Mouse (Mus musculus) embryonic facial prominence, embryonic 14.5 days (tissue): ENCODE measurements at regions not wholly inside any gene's neighbourhood (a gene's known extent, or its start where the extent isn't known, plus 50 kb on each side); places are given as distances from the start of the nearest gene placed in this dataset.
A peak's percentile ranks its signal among the peaks of the same experiment; 100 is the strongest.

Experiments
- ATAC-seq: fragments of 200-750 bp; cut with Nextera tagmentation; 2 replicates; pipeline ENCODE4 v1.8.0; 2017; ENCODE audit warnings: low read depth, moderate number of reproducible peaks, moderate TSS enrichment
- DNase-seq: peaks from one replicate; pipeline ENCODE4 v3.0.0-alpha.2; 2015; ENCODE audit warnings: low spot score
- H3K27ac ChIP-seq: fragments of 300-500 bp; sonication (generic); replicated peaks from 2 replicates; pipeline ENCODE4 v1.5.1; 2014; ENCODE audit warnings: low read depth, mild to moderate bottlenecking, low read length, moderate library complexity
- H3K27me3 ChIP-seq: fragments of 300-500 bp; sonication (generic); replicated peaks from 2 replicates; pipeline ENCODE4 v1.6.1; 2014; ENCODE audit warnings: low read length; ENCODE audit not compliant: control insufficient read depth, insufficient read depth
- H3K36me3 ChIP-seq: fragments of 300-500 bp; sonication (generic); 2 replicates; pipeline ENCODE4 v1.6.1; 2014; ENCODE audit warnings: low read length, mixed read lengths; ENCODE audit not compliant: control insufficient read depth, insufficient read depth
- H3K4me1 ChIP-seq: fragments of 300-500 bp; sonication (generic); 2 replicates; pipeline ENCODE4 v1.6.1; 2014; ENCODE audit warnings: antibody characterized with exemption, low read length; ENCODE audit not compliant: control insufficient read depth, insufficient read depth
- H3K4me2 ChIP-seq: fragments of 300-500 bp; sonication (generic); 2 replicates; pipeline ENCODE4 v1.6.1; 2014; ENCODE audit warnings: low read depth, mild to moderate bottlenecking, low read length, moderate library complexity, mixed read lengths
- H3K4me3 ChIP-seq: fragments of 300-500 bp; sonication (generic); 2 replicates; pipeline ENCODE4 v1.5.1; 2014; ENCODE audit warnings: low read depth, mild to moderate bottlenecking, low read length
- H3K9ac ChIP-seq: fragments of 300-500 bp; sonication (generic); 2 replicates; pipeline ENCODE4 v1.6.1; 2014; ENCODE audit warnings: low read depth, mild to moderate bottlenecking, low read length, moderate library complexity, mixed read lengths
- H3K9me3 ChIP-seq: fragments of 300-500 bp; sonication (generic); 2 replicates; pipeline ENCODE4 v1.6.1; 2016; ENCODE audit warnings: low read length; ENCODE audit not compliant: control insufficient read depth
- WGBS: fragments of 180-500 bp; shearing (Covaris S2); extraction: QIAGEN DNeasy Blood & Tissue Kit; methylation state at CpG from one replicate; pipeline ENCODE4 v1.1.7; 2014; 5-methylcytosine and 5-hydroxymethylcytosine counted together

- no peak overlapping the region for H3K27ac ChIP-seq
- no peaks in the 10 kb centered on the region for H3K9me3 ChIP-seq
- no peaks in the 10 kb centered on the region for H3K4me1 ChIP-seq
- H3K4me3 ChIP-seq, result no peak overlapping the region
- WGBS, result 23% methylated on average over 4 of the region's 4 CpGs
- no peak for ATAC-seq
- DNase-seq, result no peak
- no peaks in the 10 kb centered on the region for H3K36me3 ChIP-seq
- H3K9ac ChIP-seq, result no peak overlapping the region
- no peak overlapping the region for H3K4me2 ChIP-seq
- H3K27me3 ChIP-seq, result no peaks in the 10 kb centered on the region
Measured at GRCm38 (mm10) chr10:31076948-31077347, 234.3 kb upstream of the Hey2 start.

- no peak for DNase-seq
- no peak for ATAC-seq
- no peaks in the 10 kb centered on the region for H3K27me3 ChIP-seq
Measured at GRCm38 (mm10) chr10:31076415-31076814, 233.8 kb upstream of the Hey2 start.

GRCm38 (mm10) chr10:31074004-31074645 lies 231.5 kb upstream of the Hey2 start:
- no peaks in the 10 kb centered on the region for H3K4me1 ChIP-seq
- H3K4me2 ChIP-seq, result no peak overlapping the region
- DNase-seq (no peak), ATAC-seq (no peak)
- H3K27me3 ChIP-seq, result no peaks in the 10 kb centered on the region
- H3K27ac ChIP-seq, result no peak overlapping the region
- no peaks in the 10 kb centered on the region for H3K36me3 ChIP-seq
- WGBS, result 69% methylated on average over 4 of the region's 4 CpGs
- H3K9me3 ChIP-seq, result no peaks in the 10 kb centered on the region
- no peak overlapping the region for H3K4me3 ChIP-seq
- no peak overlapping the region for H3K9ac ChIP-seq

More at GRCm38 (mm10) chr10:31076415-31076814, 233.8 kb upstream of the Hey2 start:
- Histone ChIP-seq H3K4me3 (no peak overlapping the region), H3K9ac (no peak overlapping the region), H3K4me1 (no peaks in the 10 kb centered on the region), H3K36me3 (no peaks in the 10 kb centered on the region), H3K27ac (no peak overlapping the region), H3K4me2 (no peak overlapping the region), H3K9me3 (no peaks in the 10 kb centered on the region)
- WGBS, result 67% methylated on average over 8 of the region's 8 CpGs

- Histone ChIP-seq H3K36me3 (no peaks in the 10 kb centered on the region), H3K27me3 (no peaks in the 10 kb centered on the region), H3K4me2 (no peak overlapping the region), H3K27ac (no peak overlapping the region), H3K9me3 (no peaks in the 10 kb centered on the region), H3K4me1 (no peaks in the 10 kb centered on the region), H3K9ac (no peak overlapping the region), H3K4me3 (no peak overlapping the region)
- no peak for ATAC-seq
- no peak for DNase-seq
Measured at GRCm38 (mm10) chr10:31068668-31069223, 226.1 kb upstream of the Hey2 start.

- no peak for ATAC-seq
- H3K4me1 ChIP-seq, result no peaks in the 10 kb centered on the region
- H3K9me3 ChIP-seq, result no peaks in the 10 kb centered on the region
Measured at GRCm38 (mm10) chr10:31062732-31063131, 220.1 kb upstream of the Hey2 start.

GRCm38 (mm10) chr10:31053260-31053659 lies 210.7 kb upstream of the Hey2 start:
- Histone ChIP-seq H3K4me1 (no peaks in the 10 kb centered on the region), H3K27ac (no peak overlapping the region), H3K9me3 (no peaks in the 10 kb centered on the region), H3K27me3 (no peaks in the 10 kb centered on the region), H3K36me3 (no peaks in the 10 kb centered on the region), H3K4me3 (no peak overlapping the region), H3K9ac (no peak overlapping the region), H3K4me2 (no peak overlapping the region)
- DNase-seq, result no peak
- WGBS, result 85% methylated on average over 8 of the region's 8 CpGs
- ATAC-seq, result no peak

More at GRCm38 (mm10) chr10:31062732-31063131, 220.1 kb upstream of the Hey2 start:
- H3K4me3 ChIP-seq, result no peak overlapping the region
- no peak overlapping the region for H3K9ac ChIP-seq
- H3K27me3 ChIP-seq, result no peaks in the 10 kb centered on the region
- 28% methylated on average over 2 of the region's 2 CpGs for WGBS
- H3K36me3 ChIP-seq, result no peaks in the 10 kb centered on the region
- H3K4me2 ChIP-seq, result no peak overlapping the region
- no peak overlapping the region for H3K27ac ChIP-seq
- DNase-seq, result peak; percentile 13

GRCm38 (mm10) chr10:31051222-31051621 lies 208.6 kb upstream of the Hey2 start:
- no peak overlapping the region for H3K4me2 ChIP-seq
- 87% methylated on average over 1 of the region's 1 CpGs for WGBS
- no peaks in the 10 kb centered on the region for H3K4me1 ChIP-seq
- H3K9ac ChIP-seq, result no peak overlapping the region
- no peaks in the 10 kb centered on the region for H3K36me3 ChIP-seq
- H3K27me3 ChIP-seq, result no peaks in the 10 kb centered on the region
- DNase-seq, result no peak
- H3K27ac ChIP-seq, result no peak overlapping the region
- no peak for ATAC-seq
- no peaks in the 10 kb centered on the region for H3K9me3 ChIP-seq
- H3K4me3 ChIP-seq, result no peak overlapping the region

- 71% methylated on average over 2 of the region's 2 CpGs for WGBS
- Histone ChIP-seq H3K27me3 (no peaks in the 10 kb centered on the region), H3K27ac (no peak overlapping the region), H3K4me3 (no peak overlapping the region), H3K36me3 (no peaks in the 10 kb centered on the region), H3K4me2 (no peak overlapping the region), H3K9me3 (no peaks in the 10 kb centered on the region), H3K4me1 (no peaks in the 10 kb centered on the region), H3K9ac (no peak overlapping the region)
- DNase-seq (no peak), ATAC-seq (no peak)
Measured at GRCm38 (mm10) chr10:31049352-31049751, 206.8 kb upstream of the Hey2 start.

GRCm38 (mm10) chr10:31035611-31036010 lies 193.0 kb upstream of the Hey2 start:
- Histone ChIP-seq H3K27ac (no peak overlapping the region), H3K36me3 (no peaks in the 10 kb centered on the region), H3K9ac (no peak overlapping the region), H3K4me2 (no peak overlapping the region), H3K4me3 (no peak overlapping the region), H3K9me3 (no peaks in the 10 kb centered on the region), H3K4me1 (no peaks in the 10 kb centered on the region), H3K27me3 (no peaks in the 10 kb centered on the region)
- 81% methylated on average over 4 of the region's 4 CpGs for WGBS
- ATAC-seq (no peak), DNase-seq (no peak)
